Mouse (Mus musculus): ENCODE data around the gene Ampd3. TPM values are rescaled to one million over a fixed set of nuclear protein-coding genes. Genes with fewer than 3 reads are reported as not detected.

The Ampd3 gene
- total and polyA plus RNA-seq, 3 experiments: 14.8 to 22.3 TPM; not detected in 1

DNA sequence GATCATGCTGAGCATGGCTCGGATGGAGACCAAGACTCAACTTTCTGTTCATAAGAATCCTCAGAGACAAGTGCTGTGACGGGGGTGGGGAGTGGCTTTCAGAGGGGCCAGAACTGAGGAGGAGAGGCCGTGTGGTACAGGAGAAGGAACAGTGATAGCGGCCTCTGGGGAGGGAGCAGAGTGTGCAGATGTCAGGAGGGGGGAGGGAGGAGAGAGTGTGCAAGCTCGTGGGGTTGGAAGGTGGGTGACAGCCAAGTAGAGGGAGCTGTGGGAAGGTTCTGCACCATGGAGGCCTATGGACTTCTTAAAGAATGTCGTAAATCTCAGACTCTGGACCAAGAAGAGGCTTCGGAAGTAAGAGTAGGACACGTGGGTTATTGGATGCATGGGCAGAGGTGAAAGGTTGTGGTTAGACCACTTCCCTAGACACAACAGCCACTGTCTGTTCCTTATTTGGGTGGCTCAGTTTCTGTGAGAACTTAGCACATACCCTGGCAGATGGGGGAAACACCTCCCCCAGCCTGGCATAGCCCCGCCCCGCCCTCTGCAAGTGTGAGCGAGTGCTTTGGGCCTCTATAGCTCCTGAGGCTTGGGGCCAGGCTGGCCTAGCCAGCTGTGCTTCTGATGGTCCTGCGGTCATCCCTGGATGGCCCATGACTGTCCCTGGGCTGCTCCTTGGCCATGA, 28.5 kb downstream of the Ampd3 start:
- DNase-seq (ENCODE audit: low read depth, low spot score): no peak

DNA sequence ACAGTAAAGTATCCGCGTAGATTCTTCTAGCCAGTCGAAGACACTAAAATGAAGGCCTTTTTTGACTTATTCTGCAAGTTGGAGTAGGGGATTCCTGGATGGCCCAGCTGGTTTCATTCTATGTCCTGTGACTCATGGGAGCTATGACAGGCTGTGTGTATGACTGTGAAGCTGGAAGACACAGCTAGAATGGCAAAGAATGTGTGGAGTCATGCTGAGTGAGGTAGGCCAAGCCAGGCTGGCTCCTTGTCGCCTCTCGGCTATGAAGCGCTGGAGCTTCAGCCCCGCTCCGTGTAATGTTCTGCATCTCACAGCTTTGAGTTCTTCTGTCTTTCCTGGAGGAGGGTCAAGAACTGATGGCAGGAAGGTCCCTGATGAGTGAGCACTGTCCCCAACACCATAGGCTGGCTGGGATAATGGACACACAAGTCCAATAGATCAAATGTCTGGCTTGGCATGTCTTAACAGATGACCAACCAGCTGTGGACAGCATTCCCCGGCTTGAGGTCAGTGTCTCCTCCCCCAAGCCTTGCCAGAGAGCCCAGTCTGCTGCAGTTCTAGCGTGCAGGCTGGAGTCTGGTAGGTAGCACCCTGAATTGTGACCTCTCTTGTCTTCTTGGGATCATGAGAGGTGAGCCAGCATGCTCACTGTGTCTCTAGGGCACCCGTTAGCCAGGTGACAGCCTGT, 29.9 kb downstream of the Ampd3 start:
- Histone ChIP-seq H3K79me2 (ENCODE audit: control insufficient read depth, insufficient read depth, low read length, poor library complexity) (no peaks in the 10 kb centered on the region), H3K4me1 (ENCODE audit: control insufficient read depth in 1 of 2, insufficient read depth in 2 of 2, low read length in 2 of 2) (no peaks in the 10 kb centered on the region), H3K9ac (ENCODE audit: control insufficient read depth, low read depth, low read length, poor library complexity, severe bottlenecking) (no peak overlapping the region), H3K4me3 (ENCODE audit: control insufficient read depth in 1 of 2, insufficient read depth in 1 of 2, low read depth in 2 of 2, low read length in 2 of 2) (no peak overlapping the region), H3K27ac (ENCODE audit: control insufficient read depth, low read depth, low read length) (no peak overlapping the region), H3K9me3 (replicated peaks; ENCODE audit: insufficient read depth, low read length) (no peaks in the 10 kb centered on the region), H3K27me3 (ENCODE audit: control insufficient read depth in 1 of 2, insufficient read depth in 2 of 2, low read length in 2 of 2) (no peaks in the 10 kb centered on the region), H3K36me3 (ENCODE audit: control insufficient read depth in 1 of 2, insufficient read depth in 2 of 2, low read length in 2 of 2) (no peaks in the 10 kb centered on the region; a peak in 1 of 4 replicates)
- DNase-seq (ENCODE audit: low read depth, low spot score): no peak
- TF ChIP-seq UBTF (IDR thresholded peaks at IDR 0.05; ENCODE audit: borderline replicate concordance, insufficient read depth, low read depth, low read length): no peak
- TF ChIP-seq TBP (IDR thresholded peaks at IDR 0.05; ENCODE audit: low read depth, low read length): no peak
- TF ChIP-seq MEF2A (IDR thresholded peaks at IDR 0.05; ENCODE audit: extremely low read depth, insufficient replicate concordance, low read depth, low read length, poor library complexity, severe bottlenecking): no peak
- TF ChIP-seq POLR2AphosphoS2 (IDR thresholded peaks at IDR 0.05; ENCODE audit: low read length): no peak
- no peak for TF ChIP-seq GABPA (IDR thresholded peaks at IDR 0.05; ENCODE audit: low read depth, low read length)
- TF ChIP-seq TAL1 (IDR thresholded peaks at IDR 0.05; ENCODE audit: low read length): no peak
- TF ChIP-seq ELF1 (IDR thresholded peaks at IDR 0.05; ENCODE audit: low read depth, low read length): no peak
- TF ChIP-seq MAX (IDR thresholded peaks at IDR 0.05; ENCODE audit: low read length): no peak
- no peak for TF ChIP-seq MAZ (IDR thresholded peaks at IDR 0.05; ENCODE audit: low read depth, low read length)
- TF ChIP-seq ZNF384 (IDR thresholded peaks at IDR 0.05; ENCODE audit: low read depth, low read length): no peak
- TF ChIP-seq GATA1 (IDR thresholded peaks at IDR 0.05; ENCODE audit: low read depth, low read length): no peak
- TF ChIP-seq NELFE (IDR thresholded peaks at IDR 0.05; ENCODE audit: low read depth, low read length): no peak
- no peak for TF ChIP-seq USF2 (IDR thresholded peaks at IDR 0.05; ENCODE audit: borderline replicate concordance in 1 of 2, insufficient read depth in 1 of 2, low read depth in 1 of 2, low read length in 2 of 2)

More for the DNA sequence above, 28.5 kb downstream of the Ampd3 start:
- H3K79me2 ChIP-seq (ENCODE audit: control insufficient read depth, insufficient read depth, low read length, poor library complexity): no peaks in the 10 kb centered on the region
- H3K27me3 ChIP-seq (ENCODE audit: control insufficient read depth in 1 of 2, insufficient read depth in 2 of 2, low read length in 2 of 2): no peaks in the 10 kb centered on the region
- no peaks in the 10 kb centered on the region; a peak in 1 of 4 replicates for H3K36me3 ChIP-seq (ENCODE audit: control insufficient read depth in 1 of 2, insufficient read depth in 2 of 2, low read length in 2 of 2)
- H3K9ac ChIP-seq (ENCODE audit: control insufficient read depth, low read depth, low read length, poor library complexity, severe bottlenecking): no peak overlapping the region
- TF ChIP-seq CHD1 (IDR thresholded peaks at IDR 0.05; ENCODE audit: low read depth, low read length): no peak
- no peak for TF ChIP-seq GATA1 (IDR thresholded peaks at IDR 0.05; ENCODE audit: low read depth, low read length)
- no peak overlapping the region for H3K4me3 ChIP-seq (ENCODE audit: control insufficient read depth in 1 of 2, insufficient read depth in 1 of 2, low read depth in 2 of 2, low read length in 2 of 2)
- H3K9me3 ChIP-seq (replicated peaks; ENCODE audit: insufficient read depth, low read length): no peaks in the 10 kb centered on the region
- no peak overlapping the region for H3K27ac ChIP-seq (ENCODE audit: control insufficient read depth, low read depth, low read length)
- H3K4me1 ChIP-seq (ENCODE audit: control insufficient read depth in 1 of 2, insufficient read depth in 2 of 2, low read length in 2 of 2): no peaks in the 10 kb centered on the region
